Mouse (Mus musculus) liver, adult 2 months (tissue): Measurements from ENCODE around the gene Pam16.

Experiments
- CTCF ChIP-seq: fragments of 200-500 bp; IDR thresholded peaks from 2 replicates; pipeline ENCODE4 v1.5.1; 2011; ENCODE audit warnings: low read depth, low read length, control low read depth
- POLR2A ChIP-seq: fragments of 200-500 bp; IDR thresholded peaks from 2 replicates; pipeline ENCODE4 v1.6.1; 2011; ENCODE audit warnings: low read length, control low read depth; ENCODE audit not compliant: insufficient read depth; ENCODE audit errors: extremely low read depth

GRCm38 (mm10) chr16:4629950-4630349, 5.2 kb upstream of the Pam16 start:
- TF ChIP-seq POLR2A = no peak
- peak; percentile 99 for TF ChIP-seq CTCF
